Comparison of ENCODE assay signal across 18 mouse cellular contexts in the genomic region with DNA sequence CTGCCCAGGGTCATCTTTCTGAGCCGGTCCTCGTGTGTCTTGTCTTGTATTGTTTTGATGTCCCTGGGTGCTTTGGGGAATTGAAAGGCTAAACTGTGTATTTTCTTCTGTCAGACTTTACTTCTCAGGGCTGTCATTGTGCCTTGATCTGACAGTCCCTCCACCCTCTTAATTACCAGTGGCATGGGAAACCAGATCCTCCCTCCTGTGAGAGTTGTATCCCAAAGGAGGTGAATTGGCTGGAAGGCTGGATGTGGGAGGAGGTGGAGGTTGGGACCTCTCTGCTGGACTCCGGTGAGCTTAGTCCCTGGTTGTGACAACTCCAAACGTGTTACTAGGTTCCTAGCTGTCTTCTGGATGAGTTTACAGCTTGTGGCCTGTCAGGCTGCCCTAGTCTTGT.
DNase-seq lines count a peak whose midpoint lies in the region; ATAC-seq and TF ChIP-seq lines count a peak whose summit lies in the region.
"Had no signal": no experiment of that assay in that cellular context is flagged by ENCODE, and none has a peak within 500 bp of the region (broad histone marks: within the 10 kb centered on the region; RNA-seq: fewer than 3 reads in every experiment).

No protein-coding gene starts in this region.

- H3K27ac ChIP-seq in gastrocnemius, adult 2 months, result peak overlapping the region; percentile 89
- peak overlapping the region; percentile 82 for H3K27ac ChIP-seq in kidney, embryonic 16.5 days (ENCODE audit: low read length)
- peak overlapping the region; percentile 89 for H3K27ac ChIP-seq in heart, embryonic 11.5 days (ENCODE audit: low read depth, low read length)
- H3K27ac ChIP-seq in limb, embryonic 12.5 days, result peak overlapping the region; percentile 2; the same call in 1 of the 2 replicates
- H3K27ac ChIP-seq: hindbrain, embryonic 14.5 days; liver, embryonic 13.5 days; midbrain, embryonic 10.5 days; neural tube, embryonic 15.5 days had no signal

- TF ChIP-seq CTCF in gastrocnemius, adult 2 months (IDR thresholded peaks at IDR 0.05), result no peak

- H3K4me1 ChIP-seq in kidney, embryonic 16.5 days (ENCODE audit: insufficient read depth, low read length), result peaks cover 73% of the 10 kb centered on the region
- H3K4me1 ChIP-seq in heart, embryonic 11.5 days (ENCODE audit: control insufficient read depth, insufficient read depth, low read length), result peaks cover 64% of the 10 kb centered on the region
- peaks cover 76% of the 10 kb centered on the region for H3K4me1 ChIP-seq in limb, embryonic 12.5 days (replicated peaks)

- 0 out of 2 replicates have a peak overlapping the region, but pooled peaks have one; percentile 36 for H3K9ac ChIP-seq in kidney, embryonic 16.5 days (replicated peaks; ENCODE audit: low read length)
- H3K9ac ChIP-seq in heart, embryonic 11.5 days (ENCODE audit: low read depth, low read length), result no peak overlapping the region
- H3K9ac ChIP-seq in limb, embryonic 12.5 days (replicated peaks), result no peak overlapping the region
- H3K9ac ChIP-seq: hindbrain, embryonic 14.5 days; liver, embryonic 13.5 days; neural tube, embryonic 15.5 days had no signal

- no peaks in the 10 kb centered on the region; the same call in 1 of the 2 replicates for H3K36me3 ChIP-seq in kidney, embryonic 16.5 days (ENCODE audit: insufficient read depth, low read length)
- H3K36me3 ChIP-seq in heart, embryonic 11.5 days (ENCODE audit: control insufficient read depth, insufficient read depth, low read length), result no peaks in the 10 kb centered on the region
- peaks cover 10% of the 10 kb centered on the region; the same call in 1 of the 2 replicates for H3K36me3 ChIP-seq in limb, embryonic 12.5 days
- H3K36me3 ChIP-seq: liver, embryonic 13.5 days; midbrain, embryonic 10.5 days; neural tube, embryonic 15.5 days had no signal

- intact Hi-C loops in gastrocnemius, adult 2 months (cut with DNase I), result no loop called here
- intact Hi-C loops in gastrocnemius, postnatal 14 days (cut with DNase I; ENCODE audit: low total_unique reads), result no loop called here

- ATAC-seq in kidney, embryonic 16.5 days (ENCODE audit: low FRiP score, low TSS enrichment), result peak; percentile 24; the same call in 1 of the 2 replicates
- ATAC-seq in heart, embryonic 11.5 days (replicated peaks; ENCODE audit: insufficient number of reproducible peaks, low FRiP score, low TSS enrichment), result no peak
- ATAC-seq in limb, embryonic 12.5 days (ENCODE audit: insufficient number of reproducible peaks, insufficient read depth, low FRiP score, low TSS enrichment, low read depth), result no peak
- ATAC-seq in inflammation-experienced regulatory T-cells, adult 6 months, result no peak

- H3K4me2 ChIP-seq in kidney, embryonic 16.5 days (replicated peaks; ENCODE audit: low read depth, low read length), result peak overlapping the region; percentile 32
- H3K4me2 ChIP-seq in heart, embryonic 11.5 days, result no peak overlapping the region; the same call in 1 of the 2 replicates
- H3K4me2 ChIP-seq in limb, embryonic 12.5 days, result no peak overlapping the region
- H3K4me2 ChIP-seq: hindbrain, embryonic 14.5 days; liver, embryonic 13.5 days; neural tube, embryonic 15.5 days had no signal

- no peaks in the 10 kb centered on the region for H3K9me3 ChIP-seq in kidney, embryonic 16.5 days (ENCODE audit: low read length)
- H3K9me3 ChIP-seq in heart, embryonic 11.5 days (replicated peaks; ENCODE audit: control insufficient read depth, low read length), result no peaks in the 10 kb centered on the region
- H3K9me3 ChIP-seq in limb, embryonic 12.5 days, result no peaks in the 10 kb centered on the region
- H3K9me3 ChIP-seq: liver, embryonic 13.5 days; midbrain, embryonic 10.5 days; neural tube, embryonic 15.5 days had no signal

- H3K4me3 ChIP-seq in gastrocnemius, adult 2 months, result no peak overlapping the region; the same call in 1 of the 2 replicates
- H3K4me3 ChIP-seq in kidney, embryonic 16.5 days (ENCODE audit: low read length), result no peak overlapping the region
- H3K4me3 ChIP-seq in heart, embryonic 11.5 days (ENCODE audit: low read depth, low read length), result no peak overlapping the region
- H3K4me3 ChIP-seq in limb, embryonic 12.5 days (replicated peaks), result no peak overlapping the region
- H3K4me3 ChIP-seq: liver, embryonic 13.5 days; midbrain, embryonic 10.5 days; neural tube, embryonic 15.5 days had no signal

- no peak for DNase-seq in gastrocnemius, adult 2 months
- no peak for DNase-seq in gastrocnemius, postnatal 14 days
- DNase-seq in kidney, postnatal 10 days, result no peak
- no peak for DNase-seq in gastrocnemius, postnatal 25 days
- DNase-seq: cerebellum, postnatal 10 days; embryo, embryonic 11 days; kidney, postnatal 14 days; liver, embryonic 13.5 days; lung, postnatal 14 days; thymus, adult 2 months had no signal

- 18% methylated on average over 4 of the region's 4 CpGs for WGBS in kidney, embryonic 16.5 days
- WGBS in heart, embryonic 11.5 days (ENCODE audit: insufficient replicate concordance), result 26% methylated on average over 4 of the region's 4 CpGs
- WGBS in limb, embryonic 12.5 days, result 24% methylated on average over 4 of the region's 4 CpGs

- H3K27me3 ChIP-seq in kidney, embryonic 16.5 days (ENCODE audit: insufficient read depth, low read length), result no peaks in the 10 kb centered on the region
- no peaks in the 10 kb centered on the region for H3K27me3 ChIP-seq in heart, embryonic 11.5 days (ENCODE audit: control insufficient read depth, insufficient read depth, low read length)
- no peaks in the 10 kb centered on the region for H3K27me3 ChIP-seq in limb, embryonic 12.5 days
- H3K27me3 ChIP-seq: CH12.LX; liver, embryonic 13.5 days; neural tube, embryonic 15.5 days had no signal

Comparison
In these comparisons a context has a peak if more than half of its experiments do, and no peak if none do; other contexts are left out.
1. H3K27ac ChIP-seq: peak in every context shown above with its lines; median percentile 89 in gastrocnemius, adult 2 months; 89 in heart, embryonic 11.5 days; 82 in kidney, embryonic 16.5 days; 2 in limb, embryonic 12.5 days.